Mouse (Mus musculus) embryonic facial prominence, embryonic 15.5 days (tissue): ENCODE data around the gene Casp7. TPM values are rescaled to one million over a fixed set of nuclear protein-coding genes. Genes with fewer than 3 reads are reported as not detected.
"Not testable (repeated sequence)": the region's sequence is repeated elsewhere in the genome, so short reads cannot be mapped to it uniquely, and the experiment has no call there.

Experiments used
- ATAC-seq: fragments of 200-750 bp; cut with Nextera tagmentation; 2 replicates; pipeline ENCODE4 v1.8.0; 2017; ENCODE audit warnings: low read depth, moderate TSS enrichment; ENCODE audit not compliant: insufficient number of reproducible peaks, low FRiP score, low TSS enrichment
- H3K27ac ChIP-seq: fragments of 300-500 bp; sonication (generic); replicated peaks from 2 replicates; pipeline ENCODE4 v1.5.1; 2015; ENCODE audit warnings: mild to moderate bottlenecking, inconsistent platforms
- H3K27me3 ChIP-seq: fragments of 300-500 bp; sonication (generic); 2 replicates; pipeline ENCODE4 v1.6.1; 2015; ENCODE audit warnings: inconsistent platforms
- H3K36me3 ChIP-seq: fragments of 300-500 bp; sonication (generic); 2 replicates; pipeline ENCODE4 v1.6.1; 2015; ENCODE audit warnings: mild to moderate bottlenecking, inconsistent platforms
- H3K4me1 ChIP-seq: fragments of 300-500 bp; sonication (generic); 2 replicates; pipeline ENCODE4 v1.6.1; 2015; ENCODE audit warnings: inconsistent platforms
- H3K4me2 ChIP-seq: fragments of 300-500 bp; sonication (generic); replicated peaks from 2 replicates; pipeline ENCODE4 v1.6.1; 2015; ENCODE audit warnings: mild to moderate bottlenecking, inconsistent platforms
- H3K4me3 ChIP-seq: fragments of 300-500 bp; sonication (generic); replicated peaks from 2 replicates; pipeline ENCODE4 v1.5.1; 2015; ENCODE audit warnings: mild to moderate bottlenecking, inconsistent platforms
- H3K9ac ChIP-seq: fragments of 300-500 bp; sonication (generic); 2 replicates; pipeline ENCODE4 v1.6.1; 2015; ENCODE audit warnings: inconsistent platforms
- H3K9me3 ChIP-seq: fragments of 300-500 bp; sonication (generic); replicated peaks from 2 replicates; pipeline ENCODE4 v1.6.1; 2016; ENCODE audit warnings: inconsistent platforms
- whole genome bisulfite sequencing: fragments of 180-500 bp; shearing (Covaris S2); methylation state at CpG from one replicate; pipeline ENCODE4 v1.1.7; 2015; 5-methylcytosine and 5-hydroxymethylcytosine counted together
- polyA plus RNA-seq: library from polyadenylated mRNA; unstranded; fragments of >200 nt; fragmentation: Nextera tagmentation; extraction: Ambion mirVana; gene quantifications from 2 replicates; pipeline ENCODE4 v1.2.1, GENCODE M21; 2015

Casp7 gene
- polyA plus RNA-seq, 1 experiment from 2014 or later: 25.0 TPM

- Histone ChIP-seq H3K36me3 (peaks cover 7% of the 10 kb centered on the region; the same call in 1 of the 2 replicates), H3K9ac (no peak overlapping the region), H3K27ac (no peak overlapping the region), H3K4me2 (no peak overlapping the region), H3K27me3 (peaks cover 5% of the 10 kb centered on the region; the same call in 1 of the 2 replicates), H3K9me3 (no peaks in the 10 kb centered on the region), H3K4me3 (no peak overlapping the region), H3K4me1 (peaks cover 20% of the 10 kb centered on the region)
- WGBS: 47% methylated on average over 14 of the region's 14 CpGs
- no peak for ATAC-seq
Observed at GRCm38 (mm10) chr19:56400200-56400599, 3.3 kb downstream of the Casp7 start.

DNA sequence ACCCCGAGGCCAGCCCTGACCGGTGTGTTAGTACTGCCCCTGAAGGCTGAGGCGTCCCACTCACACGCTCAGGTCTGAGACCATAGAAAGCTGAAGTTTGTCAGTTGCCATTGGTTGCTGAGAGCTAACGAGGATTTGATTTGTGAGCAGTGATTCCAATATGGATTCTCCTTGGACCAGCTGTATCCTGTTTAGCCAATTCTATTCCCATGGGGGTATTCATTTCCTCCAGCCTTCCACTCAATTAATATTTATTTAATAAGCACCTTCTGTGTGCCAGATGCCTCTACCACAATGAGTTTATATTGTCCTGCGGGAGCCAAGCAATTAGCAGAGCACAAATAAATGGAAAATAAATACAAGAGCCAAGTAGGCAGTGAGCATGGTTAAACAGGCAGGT, 4.9 kb downstream of the Casp7 start:
- Histone ChIP-seq H3K27me3 (no peaks in the 10 kb centered on the region), H3K4me1 (peaks cover 12% of the 10 kb centered on the region), H3K9me3 (no peaks in the 10 kb centered on the region), H3K4me2 (no peak overlapping the region), H3K9ac (no peak overlapping the region), H3K4me3 (no peak overlapping the region), H3K36me3 (peaks cover 7% of the 10 kb centered on the region; the same call in 1 of the 2 replicates), H3K27ac (no peak overlapping the region)
- 62% methylated on average over 6 of the region's 6 CpGs for WGBS
- ATAC-seq: peak; percentile 21; the same call in 1 of the 2 replicates

DNA sequence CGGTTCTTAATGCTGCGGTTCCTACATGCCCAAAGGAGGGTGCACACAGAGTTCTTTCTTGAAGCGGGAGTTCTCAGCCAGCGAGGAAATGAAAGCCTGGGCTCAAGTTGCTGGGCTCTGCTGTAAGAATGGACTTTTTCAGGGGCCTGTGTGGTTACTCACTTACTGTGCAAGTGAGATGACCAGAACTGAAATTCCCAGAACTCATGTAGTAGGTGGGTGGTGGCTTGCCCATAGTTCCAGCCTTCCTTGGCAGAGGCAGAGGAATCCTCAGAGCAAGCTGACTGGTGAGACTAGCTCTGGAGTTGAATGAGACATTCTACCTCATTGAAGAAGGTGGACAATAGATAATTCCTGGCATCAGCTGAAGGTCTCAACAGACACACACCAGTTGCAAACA, 8.9 kb downstream of the Casp7 start:
- no peak for ATAC-seq
- no peak overlapping the region for H3K27ac ChIP-seq
- WGBS: 91% methylated on average over 4 of the region's 4 CpGs
- H3K9ac ChIP-seq: no peak overlapping the region
- no peaks in the 10 kb centered on the region for H3K4me1 ChIP-seq
- H3K27me3 ChIP-seq: no peaks in the 10 kb centered on the region
- peaks cover 27% of the 10 kb centered on the region for H3K36me3 ChIP-seq
- no peak overlapping the region for H3K4me3 ChIP-seq
- H3K9me3 ChIP-seq: 0 out of 2 replicates have a peak, but pooled peaks cover 6% of the 10 kb centered on the region
- no peak overlapping the region for H3K4me2 ChIP-seq

DNA sequence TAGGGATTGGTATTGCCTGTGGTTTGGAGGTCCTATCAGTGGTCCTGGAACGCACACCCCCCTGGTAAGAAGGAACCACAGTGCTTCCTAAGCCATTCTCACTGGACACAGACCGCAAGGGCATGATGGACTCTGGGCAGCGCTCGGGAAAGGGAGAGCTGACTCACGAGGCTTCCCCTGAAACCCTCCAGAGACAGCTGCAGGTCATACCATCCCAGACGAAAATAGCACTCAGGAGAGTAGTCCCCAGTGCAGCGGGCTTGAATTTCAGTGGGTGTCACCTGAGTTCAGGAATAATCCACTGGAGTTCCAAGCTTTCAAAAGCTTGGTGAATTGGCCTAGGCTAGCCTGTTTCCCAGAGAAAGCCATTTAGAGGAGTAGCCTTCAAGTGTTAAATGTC, 9.7 kb downstream of the Casp7 start:
- no peaks in the 10 kb centered on the region for H3K4me1 ChIP-seq
- no peak overlapping the region for H3K27ac ChIP-seq
- H3K36me3 ChIP-seq: peaks cover 27% of the 10 kb centered on the region
- 91% methylated on average over 7 of the region's 7 CpGs for WGBS
- ATAC-seq: no peak
- no peak overlapping the region for H3K4me3 ChIP-seq
- H3K9ac ChIP-seq: no peak overlapping the region
- 0 out of 2 replicates have a peak, but pooled peaks cover 6% of the 10 kb centered on the region for H3K9me3 ChIP-seq
- no peak overlapping the region for H3K4me2 ChIP-seq
- H3K27me3 ChIP-seq: no peaks in the 10 kb centered on the region

- not testable (repeated sequence) for H3K27ac ChIP-seq, H3K4me1 ChIP-seq, H3K4me2 ChIP-seq, H3K4me3 ChIP-seq, H3K9me3 ChIP-seq, ATAC-seq, H3K27me3 ChIP-seq, H3K9ac ChIP-seq
- WGBS: 98% methylated on average over 4 of the region's 4 CpGs
- peaks cover 22% of the 10 kb centered on the region for H3K36me3 ChIP-seq
Observed at GRCm38 (mm10) chr19:56409884-56410283, 13.0 kb downstream of the Casp7 start.

- 58% methylated on average over 4 of the region's 4 CpGs for WGBS
- no peak for ATAC-seq
- no peak overlapping the region for H3K9ac ChIP-seq
Observed at GRCm38 (mm10) chr19:56418404-56418803, 21.5 kb downstream of the Casp7 start.

DNA sequence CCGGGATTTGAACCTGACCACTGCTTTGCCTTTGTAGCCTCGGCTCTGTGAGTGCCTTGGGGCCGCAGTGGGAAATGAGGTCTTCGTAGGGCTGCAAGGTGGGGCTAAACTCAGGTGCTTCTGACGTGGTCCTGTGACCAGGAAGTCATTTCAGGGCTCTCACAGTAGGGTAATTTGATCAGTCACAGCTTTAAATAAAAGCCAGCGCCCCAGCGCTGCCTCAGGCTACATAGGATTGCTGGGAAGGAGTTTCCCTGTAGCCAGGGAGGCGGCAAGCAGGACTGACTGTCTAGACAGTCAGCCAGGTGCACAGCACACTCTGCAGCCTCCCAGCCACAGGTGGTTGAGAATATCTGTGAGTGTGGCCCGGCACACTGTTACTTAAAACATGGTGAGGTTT, 22.5 kb downstream of the Casp7 start:
- Histone ChIP-seq H3K4me3 (no peak overlapping the region), H3K9me3 (no peaks in the 10 kb centered on the region), H3K27me3 (no peaks in the 10 kb centered on the region), H3K4me2 (no peak overlapping the region), H3K4me1 (peaks cover 8% of the 10 kb centered on the region), H3K27ac (no peak overlapping the region), H3K9ac (no peak overlapping the region), H3K36me3 (no peaks in the 10 kb centered on the region)
- ATAC-seq: no peak
- 30% methylated on average over 9 of the region's 9 CpGs for WGBS

More at GRCm38 (mm10) chr19:56418404-56418803, 21.5 kb downstream of the Casp7 start:
- no peaks in the 10 kb centered on the region for H3K27me3 ChIP-seq
- no peak overlapping the region for H3K4me3 ChIP-seq
- no peaks in the 10 kb centered on the region for H3K9me3 ChIP-seq
- peaks cover 6% of the 10 kb centered on the region for H3K4me1 ChIP-seq
- H3K36me3 ChIP-seq: no peaks in the 10 kb centered on the region
- no peak overlapping the region for H3K27ac ChIP-seq
- H3K4me2 ChIP-seq: no peak overlapping the region

DNA sequence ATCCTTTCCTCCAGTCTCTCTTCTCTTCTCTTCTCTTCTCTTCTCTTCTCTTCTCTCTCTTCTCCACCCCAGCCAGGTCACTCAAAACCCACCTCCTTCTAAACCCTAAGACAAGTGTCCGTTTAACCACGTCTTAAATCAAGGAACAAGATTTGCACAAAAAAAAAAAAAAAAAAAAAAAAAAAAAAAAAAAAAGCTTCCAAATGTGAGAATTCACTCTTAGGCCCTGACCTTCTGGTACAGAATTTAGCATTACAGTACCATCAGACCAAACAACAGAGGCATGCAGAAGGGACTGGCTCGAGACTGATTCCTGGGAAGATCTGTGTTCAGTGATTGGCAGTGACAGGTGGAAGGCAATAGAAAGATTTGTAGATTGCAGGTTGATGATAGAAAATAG, 23.4 kb downstream of the Casp7 start:
- H3K27ac ChIP-seq: no peak overlapping the region
- 88% methylated on average over 3 of the region's 3 CpGs for WGBS
- H3K4me3 ChIP-seq: no peak overlapping the region
- no peak for ATAC-seq
- no peaks in the 10 kb centered on the region for H3K9me3 ChIP-seq
- H3K4me1 ChIP-seq: peaks cover 16% of the 10 kb centered on the region
- no peaks in the 10 kb centered on the region for H3K27me3 ChIP-seq
- no peak overlapping the region for H3K9ac ChIP-seq
- no peaks in the 10 kb centered on the region for H3K36me3 ChIP-seq
- no peak overlapping the region for H3K4me2 ChIP-seq

DNA sequence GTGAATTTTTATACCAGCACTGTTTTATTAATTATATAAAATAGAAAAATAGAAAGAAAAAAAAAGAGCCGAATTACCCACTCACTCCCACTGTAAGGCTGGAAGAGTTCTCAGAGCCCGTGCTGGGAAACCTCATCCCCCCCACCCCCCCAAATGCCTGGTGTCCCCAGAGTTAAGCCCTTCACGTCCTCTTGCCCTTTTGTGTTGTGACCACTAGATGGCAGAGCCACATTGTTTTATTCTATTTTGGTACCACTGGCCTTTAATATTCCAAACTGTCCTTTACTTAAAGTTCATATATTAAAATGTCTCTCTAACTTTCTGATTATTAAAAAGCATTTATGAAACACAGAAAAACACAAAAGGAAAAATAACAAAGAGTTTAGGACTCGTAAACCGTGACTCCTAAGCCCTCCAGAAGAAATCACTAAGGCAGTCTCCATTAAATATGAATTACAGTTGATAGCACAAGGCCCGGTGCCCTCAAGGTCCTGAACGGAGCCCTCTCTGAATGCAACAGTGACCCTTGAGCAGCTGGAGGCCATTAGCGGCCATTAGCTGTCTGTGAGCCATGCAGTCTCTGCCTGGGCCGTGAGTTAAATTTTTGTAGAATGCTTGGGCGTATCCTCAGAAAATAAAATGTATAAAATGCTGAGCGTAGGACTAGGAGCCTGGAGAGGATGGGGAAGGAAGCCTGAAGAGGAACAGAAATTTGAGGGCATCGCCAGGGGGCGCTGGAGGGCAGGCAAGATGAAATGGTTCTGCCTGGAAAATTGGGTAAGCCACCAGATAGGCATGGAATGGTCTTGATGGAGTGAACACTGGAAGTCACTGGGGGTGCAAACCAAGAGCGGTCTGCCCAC, 25.8 kb downstream of the Casp7 start:
- no peaks in the 10 kb centered on the region for H3K36me3 ChIP-seq
- no peaks in the 10 kb centered on the region for H3K9me3 ChIP-seq
- 0 out of 2 replicates have a peak overlapping the region, but pooled peaks have one; percentile 28 for H3K27ac ChIP-seq
- ATAC-seq: no peak; the same call in 1 of the 2 replicates
- H3K9ac ChIP-seq: no peak overlapping the region
- H3K4me1 ChIP-seq: peaks cover 22% of the 10 kb centered on the region
- H3K4me3 ChIP-seq: no peak overlapping the region
- WGBS: 24% methylated on average over 14 of the region's 14 CpGs
- H3K4me2 ChIP-seq: peak overlapping the region; percentile 30; the same call in 1 of the 2 replicates
- H3K27me3 ChIP-seq: no peaks in the 10 kb centered on the region

DNA sequence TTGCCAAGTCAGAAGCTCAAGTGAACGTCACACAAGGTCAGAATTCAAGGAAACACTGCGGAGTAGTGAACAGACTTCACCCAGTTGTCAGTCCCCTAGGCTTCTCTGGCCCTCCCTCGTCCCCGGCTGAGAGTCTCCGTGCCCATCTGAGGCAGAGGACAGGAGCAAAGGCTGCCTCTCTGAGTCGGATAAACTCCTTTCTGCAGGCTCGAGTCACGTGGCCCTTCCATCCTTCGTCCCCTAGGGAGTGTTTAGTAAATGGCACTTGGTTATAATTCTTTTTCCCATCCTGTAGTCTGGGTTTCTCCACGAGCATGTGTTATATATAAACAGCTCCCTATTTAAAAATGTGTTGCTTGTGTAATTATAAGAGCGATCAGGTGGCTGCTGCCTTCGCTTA, 26.4 kb downstream of the Casp7 start:
- Histone ChIP-seq H3K4me1 (peaks cover 22% of the 10 kb centered on the region), H3K36me3 (no peaks in the 10 kb centered on the region), H3K9me3 (no peaks in the 10 kb centered on the region), H3K4me2 (no peak overlapping the region), H3K27me3 (no peaks in the 10 kb centered on the region), H3K9ac (no peak overlapping the region), H3K4me3 (no peak overlapping the region), H3K27ac (0 out of 2 replicates have a peak overlapping the region, but pooled peaks have one; percentile 6)
- WGBS: 39% methylated on average over 12 of the region's 12 CpGs
- ATAC-seq: no peak

GRCm38 (mm10) chr19:56424606-56425395, 27.9 kb downstream of the Casp7 start:
- Histone ChIP-seq H3K27me3 (no peaks in the 10 kb centered on the region), H3K27ac (no peak overlapping the region), H3K9ac (no peak overlapping the region), H3K4me3 (no peak overlapping the region), H3K9me3 (no peaks in the 10 kb centered on the region), H3K4me1 (peaks cover 22% of the 10 kb centered on the region), H3K36me3 (no peaks in the 10 kb centered on the region), H3K4me2 (no peak overlapping the region)
- 61% methylated on average over 17 of the region's 17 CpGs for WGBS
- ATAC-seq: no peak
